Mouse (Mus musculus): ENCODE measurements around the gene Ndufb7. TPM values are rescaled to one million over a fixed set of nuclear protein-coding genes. Genes with fewer than 3 reads are reported as not detected.

Gene Ndufb7
- polyA plus RNA-seq (2015; fragmentation: Illumina TruSeq; extraction: RNeasy Lipid Tissue Mini Kit (QIAGEN cat#74804); ENCODE audit: insufficient read depth, low read depth, low replicate concordance): 74.6 TPM

DNA sequence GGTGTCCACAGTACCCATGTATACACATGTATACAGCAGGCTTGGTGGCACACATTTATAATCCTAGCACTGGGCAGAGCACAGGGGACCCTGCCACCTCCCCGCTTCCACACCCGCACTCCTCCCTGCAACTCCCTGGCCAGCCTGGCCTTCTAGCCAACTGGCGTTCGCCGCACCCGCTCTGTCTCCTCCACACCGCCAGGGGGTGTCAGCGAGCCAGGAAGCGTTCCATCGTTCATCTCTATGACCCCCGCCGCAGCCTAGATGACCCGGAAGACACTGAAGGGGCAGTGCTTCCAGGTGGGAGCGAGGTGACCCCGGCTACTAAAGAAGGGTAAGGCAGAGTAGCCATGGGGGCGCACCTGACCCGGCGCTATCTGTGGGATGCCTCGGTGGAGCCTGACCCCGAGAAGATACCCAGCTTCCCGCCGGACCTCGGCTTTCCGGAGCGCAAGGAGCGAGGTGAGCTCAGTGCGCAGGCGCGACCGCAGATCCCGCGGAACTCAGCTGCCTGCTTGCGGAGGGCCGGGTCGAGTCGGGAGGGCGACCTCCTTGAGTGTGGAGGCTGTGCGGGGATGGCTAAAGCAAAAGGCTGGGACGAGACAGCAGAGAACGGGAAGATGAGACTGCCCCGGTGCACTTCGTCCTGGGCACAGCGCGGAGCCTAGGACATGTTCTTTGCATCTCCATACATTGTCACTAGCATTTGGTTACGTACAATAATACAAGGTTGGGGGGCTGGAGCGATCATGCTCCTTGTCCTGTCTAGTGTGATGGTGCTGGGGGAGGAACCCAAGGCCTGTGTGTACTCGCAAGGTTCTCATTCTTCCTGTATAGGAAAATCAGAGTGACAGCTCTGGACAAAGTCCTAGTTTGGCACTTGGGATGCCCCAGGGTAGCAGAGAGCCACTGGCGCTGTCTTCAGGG, at the start of gene Ndufb7:
TSS of gene Ndufb7 (plus strand) at position 203 of the 927 bp plus-strand sequence.

DNA sequence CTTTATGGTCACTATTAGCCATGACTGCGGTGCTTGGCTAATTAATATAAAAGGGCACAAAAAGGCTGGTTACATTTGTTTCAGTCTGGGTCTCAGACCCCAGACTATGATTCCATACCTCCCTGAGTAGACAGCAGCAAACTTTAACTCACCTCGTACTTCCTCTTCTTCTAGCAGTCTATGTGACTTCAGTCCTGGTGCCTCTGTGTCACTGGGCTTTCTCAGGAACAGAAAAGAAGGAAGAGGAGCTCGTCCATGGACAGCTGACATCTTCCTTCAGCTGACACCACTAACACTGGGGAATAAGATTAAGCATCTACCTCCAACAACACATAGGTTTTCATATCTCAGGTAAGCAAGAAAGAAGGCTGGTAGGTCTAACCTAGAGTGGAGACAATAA, 30.7 kb upstream of the Ndufb7 start, which contains the start of gene Olfr370:
TSS of gene Olfr370 (plus strand) at position 45 of the 400 bp plus-strand sequence.

DNA sequence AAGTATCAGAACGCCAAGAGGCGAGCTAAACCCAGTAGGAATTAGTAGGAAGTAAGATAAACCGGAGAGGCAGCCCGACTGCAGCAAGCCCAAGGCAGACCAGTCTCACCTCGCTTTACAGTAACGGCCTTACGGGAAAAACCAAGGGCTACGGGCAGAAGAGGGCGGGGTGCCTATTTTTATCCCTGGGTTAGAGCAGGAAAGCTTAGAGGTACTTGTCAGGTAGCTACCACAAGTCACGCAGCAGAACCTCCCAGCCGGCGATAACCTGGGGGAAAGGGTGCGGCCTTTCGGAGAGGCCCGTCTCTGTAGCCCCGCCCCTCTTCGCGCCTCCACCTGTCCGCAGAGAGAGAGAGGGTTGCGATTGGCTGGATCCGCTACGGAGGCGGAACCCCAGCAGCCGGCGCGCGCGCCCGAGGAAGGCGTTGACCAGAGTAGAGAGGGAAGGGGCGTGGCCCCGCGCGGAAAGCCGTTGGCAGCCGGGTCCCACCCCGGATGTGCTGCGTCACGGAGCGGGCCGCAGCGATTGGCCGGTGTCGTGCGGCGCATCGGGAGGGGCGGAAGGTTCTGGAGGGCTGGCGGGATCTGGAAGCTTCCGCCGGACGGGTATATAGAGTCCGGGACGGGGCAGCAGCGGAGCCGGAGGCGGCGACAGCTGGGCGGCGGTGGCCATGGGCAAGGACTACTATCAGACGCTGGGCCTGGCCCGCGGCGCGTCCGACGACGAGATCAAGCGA, 41.4 kb downstream of the Ndufb7 start, which contains the start of the genes Tecr and Dnajb1:
TSS of gene Tecr (minus strand) at position 311 of the 737 bp plus-strand sequence.
TSS of gene Dnajb1 (plus strand) at position 533 of the 737 bp plus-strand sequence.

Other genes with a start within 250 kb of the Ndufb7 start
- 3.3 TPM for gene Elmod2, start 234.2 kb upstream of the Ndufb7 start, polyA plus RNA-seq (2015; fragmentation: Illumina TruSeq; extraction: RNeasy Lipid Tissue Mini Kit (QIAGEN cat#74804); ENCODE audit: insufficient read depth, low read depth, low replicate concordance)
- not detected for gene Mgat4d, start 218.2 kb upstream of the Ndufb7 start, polyA plus RNA-seq (2015; fragmentation: Illumina TruSeq; extraction: RNeasy Lipid Tissue Mini Kit (QIAGEN cat#74804); ENCODE audit: insufficient read depth, low read depth, low replicate concordance)
- not detected for gene Clgn, start 176.8 kb upstream of the Ndufb7 start, polyA plus RNA-seq (2015; fragmentation: Illumina TruSeq; extraction: RNeasy Lipid Tissue Mini Kit (QIAGEN cat#74804); ENCODE audit: insufficient read depth, low read depth, low replicate concordance)
- 17.8 TPM for gene Scoc, start 108.3 kb upstream of the Ndufb7 start, polyA plus RNA-seq (2015; fragmentation: Illumina TruSeq; extraction: RNeasy Lipid Tissue Mini Kit (QIAGEN cat#74804); ENCODE audit: insufficient read depth, low read depth, low replicate concordance)
- gene Olfr370, start 30.9 kb upstream of the Ndufb7 start, polyA plus RNA-seq (2015; fragmentation: Illumina TruSeq; extraction: RNeasy Lipid Tissue Mini Kit (QIAGEN cat#74804); ENCODE audit: insufficient read depth, low read depth, low replicate concordance): not detected
- 77.7 TPM for gene Tecr, start 41.3 kb downstream of the Ndufb7 start, polyA plus RNA-seq (2015; fragmentation: Illumina TruSeq; extraction: RNeasy Lipid Tissue Mini Kit (QIAGEN cat#74804); ENCODE audit: insufficient read depth, low read depth, low replicate concordance)
- gene Dnajb1, start 41.5 kb downstream of the Ndufb7 start, polyA plus RNA-seq (2015; fragmentation: Illumina TruSeq; extraction: RNeasy Lipid Tissue Mini Kit (QIAGEN cat#74804); ENCODE audit: insufficient read depth, low read depth, low replicate concordance): 7.8 TPM
- gene Gipc1, start 86.0 kb downstream of the Ndufb7 start, polyA plus RNA-seq (2015; fragmentation: Illumina TruSeq; extraction: RNeasy Lipid Tissue Mini Kit (QIAGEN cat#74804); ENCODE audit: insufficient read depth, low read depth, low replicate concordance): 9.7 TPM
- gene Ptger1, start 100.0 kb downstream of the Ndufb7 start, polyA plus RNA-seq (2015; fragmentation: Illumina TruSeq; extraction: RNeasy Lipid Tissue Mini Kit (QIAGEN cat#74804); ENCODE audit: insufficient read depth, low read depth, low replicate concordance): 0.18 TPM
- 26.2 TPM for gene Pkn1, start 132.5 kb downstream of the Ndufb7 start, polyA plus RNA-seq (2015; fragmentation: Illumina TruSeq; extraction: RNeasy Lipid Tissue Mini Kit (QIAGEN cat#74804); ENCODE audit: insufficient read depth, low read depth, low replicate concordance)
- gene Ddx39, start 148.5 kb downstream of the Ndufb7 start, polyA plus RNA-seq (2015; fragmentation: Illumina TruSeq; extraction: RNeasy Lipid Tissue Mini Kit (QIAGEN cat#74804); ENCODE audit: insufficient read depth, low read depth, low replicate concordance): 10.1 TPM
- gene Adgre5, start 174.7 kb downstream of the Ndufb7 start, polyA plus RNA-seq (2015; fragmentation: Illumina TruSeq; extraction: RNeasy Lipid Tissue Mini Kit (QIAGEN cat#74804); ENCODE audit: insufficient read depth, low read depth, low replicate concordance): 16.6 TPM